Mouse (Mus musculus) hindbrain, embryonic 16.5 days (tissue): Measurements from ENCODE around the gene Rcn1. TPM values are rescaled to one million over a fixed set of nuclear protein-coding genes. Genes with fewer than 3 reads are reported as not detected.

ENCODE experiments used
- ATAC-seq: fragments of 200-750 bp; cut with Nextera tagmentation; 2 replicates; pipeline ENCODE4 v1.8.0; 2017; ENCODE audit warnings: moderate TSS enrichment, moderate library complexity
- H3K27ac ChIP-seq: fragments of 300-500 bp; sonication (generic); 2 replicates; pipeline ENCODE4 v1.5.1; 2014; ENCODE audit warnings: low read depth, mild to moderate bottlenecking, control low read depth, low read length, moderate library complexity
- H3K27me3 ChIP-seq: fragments of 300-500 bp; sonication (generic); replicated peaks from 2 replicates; pipeline ENCODE4 v1.6.1; 2014; ENCODE audit warnings: low read length; ENCODE audit not compliant: control insufficient read depth, insufficient read depth
- H3K36me3 ChIP-seq: fragments of 300-500 bp; sonication (generic); 2 replicates; pipeline ENCODE4 v1.6.1; 2014; ENCODE audit warnings: mild to moderate bottlenecking, low read length, moderate library complexity, mixed read lengths; ENCODE audit not compliant: control insufficient read depth, insufficient read depth
- H3K4me1 ChIP-seq: fragments of 300-500 bp; sonication (generic); 2 replicates; pipeline ENCODE4 v1.6.1; 2014; ENCODE audit warnings: low read depth, low read length; ENCODE audit not compliant: control insufficient read depth, insufficient read depth
- H3K4me2 ChIP-seq: fragments of 300-500 bp; sonication (generic); 2 replicates; pipeline ENCODE4 v1.6.1; 2014; ENCODE audit warnings: mild to moderate bottlenecking, low read length, control low read depth, moderate library complexity
- H3K4me3 ChIP-seq: fragments of 300-500 bp; sonication (generic); 2 replicates; pipeline ENCODE4 v1.5.1; 2014; ENCODE audit warnings: mild to moderate bottlenecking, low read length, control low read depth, moderate library complexity
- H3K9ac ChIP-seq: fragments of 300-500 bp; sonication (generic); 2 replicates; pipeline ENCODE4 v1.6.1; 2014; ENCODE audit warnings: low read depth, mild to moderate bottlenecking, control low read depth, low read length, moderate library complexity
- H3K9me3 ChIP-seq: fragments of 300-500 bp; sonication (generic); 2 replicates; pipeline ENCODE4 v1.6.1; 2014; ENCODE audit warnings: mild to moderate bottlenecking, low read length, moderate library complexity; ENCODE audit not compliant: control insufficient read depth
- WGBS: fragments of 180-500 bp; shearing (Covaris S2); extraction: QIAGEN DNeasy Blood & Tissue Kit; methylation state at CpG from one replicate; pipeline ENCODE4 v1.1.7; 2014; 5-methylcytosine and 5-hydroxymethylcytosine counted together
- polyA plus RNA-seq: library from polyadenylated mRNA; unstranded; fragments of >200 nt; fragmentation: Nextera tagmentation; extraction: Ambion mirVana; gene quantifications from 2 replicates; pipeline ENCODE4 v1.2.1, GENCODE M21; 2015

Rcn1 gene
- polyA plus RNA-seq, 1 experiment from 2014 or later, result 76.2 TPM

GRCm38 (mm10) chr2:105372727-105373126 lies 26.4 kb downstream of the Rcn1 start:
- H3K9ac ChIP-seq, result no peak overlapping the region
- H3K27me3 ChIP-seq, result no peaks in the 10 kb centered on the region; the same call in 1 of the 2 replicates
- peaks cover 4% of the 10 kb centered on the region for H3K4me1 ChIP-seq
- H3K27ac ChIP-seq, result no peak overlapping the region
- 89% methylated on average over 5 of the region's 5 CpGs for WGBS
- no peak overlapping the region for H3K4me2 ChIP-seq
- H3K4me3 ChIP-seq, result no peak overlapping the region
- no peaks in the 10 kb centered on the region for H3K36me3 ChIP-seq
- no peaks in the 10 kb centered on the region for H3K9me3 ChIP-seq
- ATAC-seq, result no peak

GRCm38 (mm10) chr2:105372156-105372555 lies 27.0 kb downstream of the Rcn1 start:
- H3K36me3 ChIP-seq, result no peaks in the 10 kb centered on the region
- WGBS, result 97% methylated on average over 6 of the region's 6 CpGs
- H3K27ac ChIP-seq, result no peak overlapping the region
- H3K4me2 ChIP-seq, result no peak overlapping the region
- no peak for ATAC-seq
- no peak overlapping the region for H3K9ac ChIP-seq
- H3K4me1 ChIP-seq, result peaks cover 4% of the 10 kb centered on the region
- H3K9me3 ChIP-seq, result no peaks in the 10 kb centered on the region
- no peak overlapping the region for H3K4me3 ChIP-seq
- H3K27me3 ChIP-seq, result no peaks in the 10 kb centered on the region; the same call in 1 of the 2 replicates

GRCm38 (mm10) chr2:105370698-105371097 lies 28.4 kb downstream of the Rcn1 start:
- Histone ChIP-seq H3K9ac (no peak overlapping the region), H3K4me3 (peak overlapping the region; percentile 20), H3K36me3 (no peaks in the 10 kb centered on the region), H3K27ac (no peak overlapping the region), H3K4me2 (peak overlapping the region; percentile 51), H3K9me3 (no peaks in the 10 kb centered on the region), H3K4me1 (peaks cover 4% of the 10 kb centered on the region), H3K27me3 (no peaks in the 10 kb centered on the region)
- WGBS, result 25% methylated on average over 14 of the region's 14 CpGs
- ATAC-seq, result no peak

GRCm38 (mm10) chr2:105370240-105370639 lies 28.9 kb downstream of the Rcn1 start:
- Histone ChIP-seq H3K4me1 (peaks cover 4% of the 10 kb centered on the region), H3K4me3 (peak overlapping the region; percentile 17), H3K9me3 (no peaks in the 10 kb centered on the region), H3K4me2 (peak overlapping the region; percentile 51), H3K27ac (no peak overlapping the region), H3K9ac (no peak overlapping the region), H3K27me3 (no peaks in the 10 kb centered on the region), H3K36me3 (no peaks in the 10 kb centered on the region)
- 6% methylated on average over 10 of the region's 10 CpGs for WGBS
- ATAC-seq, result no peak

DNA sequence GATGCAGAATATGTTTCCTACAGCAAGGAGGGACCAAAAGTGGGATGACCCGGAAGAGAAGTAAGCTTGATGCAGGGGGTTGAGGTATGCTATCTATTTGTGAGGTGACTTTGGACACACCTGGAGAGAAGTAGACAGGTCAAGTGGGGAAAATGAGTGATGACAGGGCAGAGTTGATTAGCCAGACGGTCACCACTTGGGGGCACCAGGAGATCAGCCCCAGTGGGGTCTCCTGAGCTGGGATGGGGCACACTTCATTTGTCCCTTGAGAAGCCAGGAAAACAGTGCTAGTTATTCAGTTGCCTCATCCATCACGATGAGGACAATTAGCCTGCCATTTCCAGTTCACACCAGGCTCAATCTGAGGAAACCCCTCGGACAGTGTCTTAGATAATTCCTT lies 31.5 kb downstream of the Rcn1 start:
- Histone ChIP-seq H3K4me3 (no peak overlapping the region), H3K27me3 (no peaks in the 10 kb centered on the region), H3K4me1 (peaks cover 4% of the 10 kb centered on the region), H3K36me3 (no peaks in the 10 kb centered on the region), H3K9ac (no peak overlapping the region), H3K4me2 (no peak overlapping the region), H3K27ac (no peak overlapping the region), H3K9me3 (no peaks in the 10 kb centered on the region)
- ATAC-seq, result no peak
- WGBS, result 30% methylated on average over 4 of the region's 4 CpGs

- no peaks in the 10 kb centered on the region for H3K27me3 ChIP-seq
- H3K4me2 ChIP-seq, result no peak overlapping the region
- WGBS, result 87% methylated on average over 3 of the region's 3 CpGs
- no peaks in the 10 kb centered on the region for H3K9me3 ChIP-seq
- no peak overlapping the region for H3K27ac ChIP-seq
- no peak overlapping the region for H3K4me3 ChIP-seq
- ATAC-seq, result no peak
- no peaks in the 10 kb centered on the region for H3K4me1 ChIP-seq
- no peak overlapping the region for H3K9ac ChIP-seq
- H3K36me3 ChIP-seq, result no peaks in the 10 kb centered on the region
Measured at GRCm38 (mm10) chr2:105358040-105358439, 41.1 kb downstream of the Rcn1 start.

DNA sequence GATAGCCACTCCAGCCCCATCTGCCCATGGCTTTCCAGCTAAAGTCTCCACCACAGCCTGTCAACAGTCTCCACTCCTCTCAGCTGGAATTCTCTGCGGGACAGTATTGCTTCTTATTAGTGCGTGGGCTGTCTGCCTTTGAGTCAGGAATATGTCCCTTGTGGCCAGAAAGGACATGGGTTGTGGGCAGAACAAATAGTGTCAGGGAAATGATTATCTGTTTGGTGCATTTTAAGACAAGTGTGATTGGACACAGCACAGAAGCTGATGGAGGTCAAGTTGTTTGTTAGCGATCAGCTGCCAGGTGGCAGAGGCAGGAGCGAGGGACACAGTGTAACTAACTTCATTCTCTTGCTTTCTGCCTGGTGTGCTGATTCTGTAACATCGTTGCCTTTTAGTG lies 42.3 kb downstream of the Rcn1 start:
- WGBS, result 47% methylated on average over 5 of the region's 5 CpGs
- Histone ChIP-seq H3K9ac (no peak overlapping the region), H3K36me3 (no peaks in the 10 kb centered on the region), H3K27me3 (no peaks in the 10 kb centered on the region), H3K27ac (no peak overlapping the region), H3K4me1 (no peaks in the 10 kb centered on the region), H3K4me3 (no peak overlapping the region), H3K4me2 (no peak overlapping the region), H3K9me3 (no peaks in the 10 kb centered on the region)
- ATAC-seq, result no peak

- WGBS, result 67% methylated on average over 6 of the region's 6 CpGs
Measured at GRCm38 (mm10) chr2:105348886-105349285, 50.2 kb downstream of the Rcn1 start.

GRCm38 (mm10) chr2:105339993-105340392 lies 59.1 kb downstream of the Rcn1 start:
- no peak overlapping the region for H3K4me3 ChIP-seq
- H3K9ac ChIP-seq, result no peak overlapping the region
- H3K9me3 ChIP-seq, result no peaks in the 10 kb centered on the region
- no peaks in the 10 kb centered on the region for H3K4me1 ChIP-seq
- WGBS, result 64% methylated on average over 3 of the region's 3 CpGs
- no peak overlapping the region for H3K4me2 ChIP-seq
- no peak for ATAC-seq
- no peaks in the 10 kb centered on the region for H3K27me3 ChIP-seq
- H3K27ac ChIP-seq, result no peak overlapping the region
- H3K36me3 ChIP-seq, result no peaks in the 10 kb centered on the region

More at GRCm38 (mm10) chr2:105348886-105349285, 50.2 kb downstream of the Rcn1 start:
- no peaks in the 10 kb centered on the region; the same call in 1 of the 2 replicates for H3K27me3 ChIP-seq
- no peaks in the 10 kb centered on the region for H3K36me3 ChIP-seq
- no peaks in the 10 kb centered on the region for H3K9me3 ChIP-seq
- ATAC-seq, result no peak
- H3K9ac ChIP-seq, result no peak overlapping the region
- no peaks in the 10 kb centered on the region for H3K4me1 ChIP-seq
- H3K4me2 ChIP-seq, result no peak overlapping the region
- no peak overlapping the region for H3K27ac ChIP-seq
- no peak overlapping the region for H3K4me3 ChIP-seq
